Mouse (Mus musculus): ENCODE data around the gene Yes1.

DNA sequence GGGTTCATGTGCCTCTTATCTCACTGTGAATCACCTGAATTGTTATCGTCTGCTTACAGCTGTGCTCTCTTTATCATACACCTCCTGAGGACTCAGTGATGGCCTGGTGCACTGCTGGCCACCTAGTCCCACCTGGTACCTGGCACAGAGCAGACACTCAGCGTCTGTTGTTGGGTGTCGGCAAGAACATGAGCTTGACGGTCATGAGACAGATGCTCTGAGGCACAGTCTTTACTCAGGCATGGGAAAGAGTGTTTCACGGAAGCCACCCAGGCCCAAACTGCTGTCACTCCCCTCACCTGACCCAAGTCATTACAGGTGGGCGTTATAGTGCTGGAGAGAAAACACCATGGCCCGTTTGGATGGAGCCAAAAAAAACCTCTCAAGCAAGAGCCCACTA, 113.0 kb downstream of the Yes1 start:
- TF ChIP-seq CTCF (IDR thresholded peaks at IDR 0.05; ENCODE audit: borderline replicate concordance, insufficient read depth, low read length) (no peak), POLR2A (IDR thresholded peaks at IDR 0.05; ENCODE audit: low read depth, low read length) (no peak)

Measured in embryonic fibroblast, embryonic 13.5 days (primary cell).